Mouse (Mus musculus): ENCODE data around the gene Tenm4.

The Tenm4 gene

GRCm38 (mm10) chr7:96242328-96243185 lies 71.5 kb downstream of the Tenm4 start:
- DNase-seq (ENCODE audit: low spot score in 2 of 2) = no peak

DNA sequence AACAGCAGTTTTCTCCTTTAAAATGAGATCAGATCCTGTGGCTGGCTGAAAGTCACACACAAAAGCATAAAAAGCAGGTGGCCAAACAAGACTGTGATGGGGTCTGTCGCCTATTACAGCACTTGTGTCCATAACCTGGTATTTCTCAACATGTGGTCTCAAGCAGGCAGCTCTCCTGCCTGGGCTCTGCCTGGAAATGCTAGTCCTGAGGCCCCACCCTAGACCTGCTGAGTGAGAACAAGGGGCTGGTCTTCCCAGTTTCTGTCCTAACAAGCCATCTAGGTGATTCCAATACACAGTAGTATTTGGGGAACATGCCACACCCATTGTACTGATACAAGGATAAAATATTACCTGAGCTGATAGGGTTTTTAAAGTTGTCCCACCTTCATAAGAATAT lies 73.8 kb downstream of the Tenm4 start:
- DNase-seq (ENCODE audit: low spot score in 2 of 2) = no peak

GRCm38 (mm10) chr7:96259630-96260029 lies 88.6 kb downstream of the Tenm4 start:
- no peak for DNase-seq (ENCODE audit: low spot score in 2 of 2)

- DNase-seq (ENCODE audit: low spot score in 2 of 2) = no peak
These were observed 91.1 kb downstream of the Tenm4 start for GRCm38 (mm10) chr7:96262182-96262581.

DNA sequence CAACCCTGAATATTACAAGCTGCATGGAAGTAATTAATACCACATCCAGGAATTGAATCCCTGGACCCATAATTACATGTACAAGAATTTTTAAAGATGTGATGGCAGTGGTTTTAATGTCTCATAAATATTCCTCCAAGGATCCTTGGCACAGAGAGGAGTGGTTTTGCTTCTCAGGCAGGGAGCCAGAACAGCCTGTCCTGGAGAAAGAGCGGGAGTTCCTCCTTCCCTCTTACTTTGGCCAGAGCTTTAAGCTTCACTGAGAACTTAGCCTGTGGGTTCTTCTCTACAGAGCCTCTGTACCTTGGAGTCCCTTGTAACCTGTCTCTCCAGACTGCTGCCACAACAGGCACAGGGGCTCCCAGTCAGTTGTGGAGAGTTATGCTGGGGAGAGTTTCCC lies 94.9 kb downstream of the Tenm4 start:
- DNase-seq (ENCODE audit: low spot score in 2 of 2) = no peak

DNA sequence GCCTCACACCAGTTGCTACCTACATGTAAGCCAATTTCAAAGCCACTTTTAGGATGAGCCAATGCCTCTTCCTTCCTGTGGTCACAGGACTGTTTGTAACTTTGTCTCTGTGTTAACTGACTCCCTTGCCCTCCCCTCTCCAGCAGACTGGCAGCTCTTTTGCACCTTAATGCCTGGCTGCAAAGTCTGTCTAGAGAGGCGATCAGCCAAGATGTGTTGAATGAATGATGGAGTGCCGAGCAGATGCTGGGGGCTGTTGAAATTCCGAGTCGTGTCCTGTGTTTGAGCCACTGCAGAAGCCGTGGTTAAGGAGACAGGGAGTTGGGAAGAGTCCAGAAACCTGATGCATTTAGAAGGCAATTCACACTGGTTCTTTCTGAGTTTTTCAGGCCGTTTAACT lies 96.2 kb downstream of the Tenm4 start:
- DNase-seq (ENCODE audit: low spot score in 2 of 2) = no peak

DNA sequence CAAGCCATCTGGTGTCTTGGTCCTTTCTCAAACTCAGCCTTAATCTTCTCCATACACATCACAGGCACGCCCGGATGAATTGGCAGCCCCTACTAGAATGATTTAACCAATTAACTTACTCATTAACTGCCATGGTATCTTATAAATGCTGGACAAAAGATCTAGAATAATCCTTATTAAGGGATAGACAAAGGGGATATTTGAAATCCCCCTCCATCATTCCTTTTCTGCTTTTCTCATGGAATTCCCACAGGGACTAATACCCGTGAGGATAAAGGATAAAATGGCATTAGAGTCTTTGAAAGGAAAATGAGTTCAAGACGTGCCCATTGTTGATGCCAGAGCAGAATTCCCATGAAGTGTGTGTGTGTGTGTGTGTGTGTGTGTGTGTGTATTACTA lies 99.6 kb downstream of the Tenm4 start:
- DNase-seq (ENCODE audit: low spot score in 2 of 2) = no peak

- no peak for DNase-seq (ENCODE audit: low spot score in 2 of 2)
These were observed 101.0 kb downstream of the Tenm4 start for GRCm38 (mm10) chr7:96272068-96272467.

DNA sequence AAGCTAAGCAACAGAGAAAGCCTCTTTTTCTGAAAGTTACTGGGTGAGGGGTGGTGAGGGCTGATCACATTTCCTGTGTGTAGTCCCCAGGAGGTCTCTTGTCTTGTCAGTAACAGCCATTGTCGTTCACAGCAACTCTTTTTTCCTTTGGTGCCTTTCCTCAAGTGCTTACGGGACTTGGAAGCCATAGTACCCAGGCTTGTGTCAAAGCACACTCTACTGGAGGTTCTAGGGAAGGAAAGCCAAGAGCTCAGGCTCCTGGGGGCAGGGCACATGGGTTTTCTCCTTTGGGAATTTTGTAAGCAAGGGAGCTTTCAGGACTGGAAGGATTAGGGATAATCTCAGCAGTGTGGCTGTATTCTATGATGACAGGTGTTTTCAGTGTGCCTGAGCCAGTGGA lies 103.4 kb downstream of the Tenm4 start:
- DNase-seq (ENCODE audit: low spot score in 2 of 2) = no peak

DNA sequence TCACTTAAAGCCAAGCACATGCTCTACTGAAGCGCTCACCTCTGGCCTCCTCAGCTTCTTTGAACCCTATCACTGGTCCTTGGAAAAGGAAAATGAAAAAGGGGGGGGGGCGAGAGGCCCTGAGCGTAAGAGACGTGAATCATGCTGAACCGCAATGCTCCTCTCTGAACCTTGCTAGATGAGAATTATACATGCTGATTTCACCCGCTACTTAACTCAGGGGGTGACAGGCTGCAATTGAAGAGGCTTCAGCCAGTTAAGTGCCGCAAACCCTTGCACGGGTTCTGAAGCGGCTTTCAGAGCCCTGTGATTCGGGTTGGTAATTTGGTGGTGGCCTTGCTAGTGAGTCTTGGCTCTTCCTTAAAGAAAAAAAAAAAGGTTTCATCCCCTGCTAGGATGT lies 106.5 kb downstream of the Tenm4 start:
- no peak for DNase-seq (ENCODE audit: low spot score in 2 of 2)

DNA sequence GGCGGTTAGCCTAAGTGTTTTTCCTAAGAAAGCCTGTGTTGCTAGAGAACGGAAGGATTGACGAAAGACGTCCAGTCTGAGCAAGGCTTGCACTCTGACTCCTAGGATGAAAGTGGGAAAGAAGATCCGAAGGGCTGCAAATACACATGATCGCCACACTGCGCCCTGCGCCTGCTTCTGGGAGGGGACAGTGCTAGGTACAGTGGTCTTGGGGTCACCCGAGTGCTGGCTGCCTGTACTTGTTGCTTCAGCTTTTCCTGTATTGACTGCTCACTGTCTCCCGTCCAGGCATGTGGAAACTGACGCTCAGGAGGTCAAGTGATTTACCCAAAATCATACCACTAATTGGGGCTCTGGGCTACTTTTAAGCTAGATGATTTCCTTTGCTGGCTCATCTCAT lies 107.3 kb downstream of the Tenm4 start:
- no peak for DNase-seq (ENCODE audit: low spot score in 2 of 2)

DNA sequence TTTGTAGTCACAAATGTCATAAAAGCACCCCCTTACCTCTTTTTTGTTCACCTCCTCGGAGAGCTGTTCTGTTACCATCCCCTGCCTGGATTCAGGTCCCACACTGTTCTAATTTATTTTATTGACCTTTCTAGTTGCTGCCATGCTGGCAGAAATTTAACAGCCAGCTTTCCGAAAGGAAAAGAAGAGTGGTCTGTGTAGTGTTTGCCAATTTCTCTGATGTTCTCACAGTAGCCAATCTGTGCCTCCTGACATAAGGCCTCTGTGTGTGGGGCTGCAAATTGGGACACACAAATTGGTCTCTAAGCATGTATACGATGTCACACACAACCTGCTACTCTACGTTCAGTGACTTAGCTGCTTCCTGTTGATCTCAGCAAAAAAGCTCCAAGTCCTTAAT lies 109.7 kb downstream of the Tenm4 start:
- DNase-seq (ENCODE audit: low spot score in 2 of 2) = no peak

GRCm38 (mm10) chr7:96290576-96290975 lies 119.5 kb downstream of the Tenm4 start:
- DNase-seq (ENCODE audit: low spot score in 2 of 2) = no peak

DNA sequence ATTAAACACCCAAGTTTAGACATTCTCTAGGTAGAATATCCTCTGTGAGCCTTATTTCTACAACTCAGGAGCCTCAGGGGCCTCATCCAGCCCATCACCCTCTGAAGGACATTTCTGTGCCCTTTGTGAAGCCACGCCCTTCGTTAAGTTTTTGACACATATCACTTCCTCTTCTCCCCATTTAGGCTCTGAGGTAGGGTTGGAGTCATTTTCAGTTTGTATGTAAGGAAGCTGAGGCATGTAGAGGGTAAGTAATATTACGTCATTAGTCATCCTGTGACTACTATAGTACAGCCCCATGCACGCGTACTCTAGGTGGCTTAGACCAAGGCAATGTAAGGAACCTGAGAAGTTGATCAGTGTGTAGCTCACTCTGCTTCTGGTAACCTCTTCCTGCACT lies 124.9 kb downstream of the Tenm4 start:
- DNase-seq (ENCODE audit: low spot score in 2 of 2) = no peak

DNA sequence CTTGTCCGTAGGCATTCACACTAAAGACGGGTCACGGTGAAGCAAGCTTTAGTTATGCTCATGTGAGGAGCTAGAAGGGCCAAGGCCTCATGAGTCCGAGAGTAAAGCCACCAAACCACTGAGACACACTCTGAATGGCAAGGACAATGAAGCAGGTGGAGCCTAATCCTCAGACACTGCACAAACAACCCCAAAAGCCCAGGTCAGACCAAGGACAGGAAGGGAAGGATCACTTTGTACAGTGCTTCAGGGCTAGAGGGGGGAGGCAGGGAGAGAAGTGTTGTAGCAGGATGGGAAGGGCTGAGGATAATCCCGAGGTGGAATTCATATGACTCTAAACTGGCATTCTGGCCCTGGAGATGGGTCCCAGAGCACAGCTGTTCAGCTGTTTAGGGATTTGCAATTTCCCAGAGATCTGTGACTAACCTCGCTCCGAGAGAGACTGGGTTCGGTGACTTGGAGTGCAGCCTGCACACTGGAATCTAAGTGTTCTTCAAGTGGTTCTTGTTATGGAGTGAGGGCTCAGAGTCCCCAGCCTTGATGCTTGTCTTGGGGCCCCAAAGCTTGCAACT lies 129.9 kb downstream of the Tenm4 start:
- DNase-seq (ENCODE audit: low spot score in 2 of 2) = no peak

DNA sequence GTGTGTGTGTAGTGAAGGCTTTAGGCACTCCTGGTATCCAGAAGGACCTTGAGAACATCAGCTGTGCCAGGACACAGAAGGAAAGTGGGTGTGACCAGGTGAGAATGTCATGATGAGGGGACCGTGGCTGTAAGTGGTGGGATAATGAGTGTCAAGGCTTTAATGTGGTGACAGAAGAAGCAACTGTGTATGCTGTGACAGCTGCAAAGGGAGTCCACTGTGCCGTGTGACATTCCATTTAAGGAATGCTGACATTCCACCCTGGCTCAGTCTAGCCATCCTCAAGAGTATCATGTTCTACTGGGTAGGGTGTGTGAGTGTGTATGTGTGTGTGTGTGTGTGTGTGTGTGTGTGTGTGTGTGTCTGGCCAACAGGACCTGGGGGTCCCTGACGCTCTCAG lies 130.8 kb downstream of the Tenm4 start:
- no peak for DNase-seq (ENCODE audit: low spot score in 2 of 2)

DNA sequence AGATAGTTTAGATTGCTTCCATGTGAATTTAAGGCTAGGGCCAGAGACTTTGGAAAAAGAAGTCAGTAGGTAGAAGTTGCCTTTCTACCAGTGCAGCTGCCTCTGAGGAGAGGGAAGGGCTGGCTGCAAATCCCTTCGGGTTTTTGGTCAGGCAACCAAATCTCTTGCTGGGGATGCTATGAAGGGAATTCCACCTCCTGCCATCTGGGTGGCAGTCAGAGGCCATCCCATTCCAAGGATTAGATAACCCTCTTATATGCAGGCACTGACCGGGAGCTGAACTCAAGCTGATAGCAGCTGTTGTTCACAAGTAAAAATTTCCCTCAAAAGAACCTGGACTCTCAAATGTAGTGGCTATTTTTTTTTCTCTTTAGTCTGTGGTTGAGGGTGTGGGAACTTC lies 132.9 kb downstream of the Tenm4 start:
- no peak for DNase-seq (ENCODE audit: low spot score in 2 of 2)

- DNase-seq (ENCODE audit: low spot score in 2 of 2) = no peak
These were observed 134.4 kb downstream of the Tenm4 start for GRCm38 (mm10) chr7:96305382-96305935.

GRCm38 (mm10) chr7:96308106-96308505 lies 137.1 kb downstream of the Tenm4 start:
- no peak for DNase-seq (ENCODE audit: low spot score in 2 of 2)

- no peak for DNase-seq (ENCODE audit: low spot score in 2 of 2)
These were observed 158.3 kb downstream of the Tenm4 start for GRCm38 (mm10) chr7:96329343-96329742.

DNA sequence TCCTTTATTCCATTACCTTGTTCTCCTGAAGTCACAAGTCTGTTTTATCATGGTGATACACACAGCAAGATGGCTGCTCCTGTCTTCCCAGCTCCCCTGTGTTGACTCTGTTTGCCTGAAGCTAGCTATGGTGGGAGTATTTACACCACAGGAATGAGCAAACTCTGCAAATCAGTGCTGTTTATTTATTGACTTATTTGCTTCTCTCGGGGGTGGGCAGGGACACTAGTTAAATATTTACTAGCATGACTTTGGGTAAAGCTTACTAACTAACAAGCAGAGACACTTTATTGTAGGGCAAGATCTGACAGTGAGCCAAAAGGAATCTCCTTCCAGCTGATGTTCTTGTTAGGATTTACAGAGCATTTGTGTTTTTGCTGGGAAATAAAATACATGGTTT lies 160.1 kb downstream of the Tenm4 start:
- no peak for DNase-seq (ENCODE audit: low spot score in 2 of 2)

DNA sequence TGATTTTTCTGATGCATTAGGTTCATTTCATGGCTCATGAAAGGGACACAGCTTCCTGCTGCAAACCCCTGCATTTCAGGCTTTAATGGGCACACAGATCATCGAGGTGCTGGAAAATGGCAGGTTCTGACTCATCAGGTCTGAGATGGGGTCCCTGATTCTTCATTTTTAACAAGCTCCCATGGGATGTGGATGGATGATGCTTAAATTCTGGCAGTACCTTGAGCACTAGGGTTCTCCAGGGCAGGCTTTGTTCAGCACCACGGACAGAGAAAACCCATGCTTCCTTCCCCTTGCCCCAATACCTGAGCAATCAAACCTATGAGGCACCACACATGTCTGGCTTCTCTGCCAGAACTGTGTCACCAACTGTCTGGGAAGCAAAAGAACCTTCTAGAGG lies 163.3 kb downstream of the Tenm4 start:
- DNase-seq (ENCODE audit: low spot score in 2 of 2) = no peak

DNA sequence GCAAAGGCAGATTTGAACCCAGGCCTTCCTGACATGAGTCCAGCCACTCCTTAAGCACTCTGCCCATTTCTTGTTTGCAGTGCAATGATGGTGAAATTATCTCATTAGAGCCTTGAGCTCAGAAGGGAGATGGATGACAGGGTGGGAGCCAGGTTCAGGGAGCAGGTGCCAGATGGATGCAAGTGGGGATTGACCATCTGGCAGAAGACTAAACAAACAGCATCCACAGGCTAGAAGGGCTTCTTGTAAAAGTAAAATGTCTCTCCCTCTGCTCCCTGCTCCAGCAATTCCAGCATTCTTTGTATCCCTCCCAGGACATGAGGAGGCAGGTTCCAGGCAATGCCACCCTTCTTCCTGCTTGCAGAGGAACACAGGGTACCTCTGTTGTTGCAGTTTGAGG lies 165.3 kb downstream of the Tenm4 start:
- no peak for DNase-seq (ENCODE audit: low spot score in 2 of 2)
